Mouse (Mus musculus) kidney, embryonic 14.5 days (tissue): ENCODE results near the gene Rprd1b. TPM values are rescaled to one million over a fixed set of nuclear protein-coding genes. Genes with fewer than 3 reads are reported as not detected.
"Not testable (repeated sequence)": the region's sequence is repeated elsewhere in the genome, so short reads cannot be mapped to it uniquely, and the experiment has no call there.

Experiments used
- ATAC-seq: fragments of 200-750 bp; cut with Nextera tagmentation; 2 replicates; pipeline ENCODE4 v1.8.0; 2017; ENCODE audit warnings: moderate number of reproducible peaks, mild to moderate bottlenecking, moderate TSS enrichment, moderate library complexity; ENCODE audit not compliant: low FRiP score, low TSS enrichment
- H3K27ac ChIP-seq: fragments of 300-500 bp; sonication (generic); 2 replicates; pipeline ENCODE4 v1.5.1; 2014; ENCODE audit warnings: low read depth, mild to moderate bottlenecking, low read length, moderate library complexity, mixed read lengths
- H3K27me3 ChIP-seq: fragments of 300-500 bp; sonication (generic); 2 replicates; pipeline ENCODE4 v1.6.1; 2014; ENCODE audit warnings: mild to moderate bottlenecking, low read length; ENCODE audit not compliant: control insufficient read depth, insufficient read depth
- H3K36me3 ChIP-seq: fragments of 300-500 bp; sonication (generic); 2 replicates; pipeline ENCODE4 v1.6.1; 2014; ENCODE audit warnings: low read length, mixed read lengths; ENCODE audit not compliant: control insufficient read depth, insufficient read depth
- H3K4me1 ChIP-seq: fragments of 300-500 bp; sonication (generic); 2 replicates; pipeline ENCODE4 v1.6.1; 2014; ENCODE audit warnings: low read length, mixed read lengths; ENCODE audit not compliant: control insufficient read depth, insufficient read depth
- H3K4me2 ChIP-seq: fragments of 300-500 bp; sonication (generic); replicated peaks from 2 replicates; pipeline ENCODE4 v1.6.1; 2014; ENCODE audit warnings: low read depth, mild to moderate bottlenecking, low read length
- H3K4me3 ChIP-seq: fragments of 300-500 bp; sonication (generic); 2 replicates; pipeline ENCODE4 v1.5.1; 2014; ENCODE audit warnings: mild to moderate bottlenecking, low read length
- H3K9ac ChIP-seq: fragments of 300-500 bp; sonication (generic); 2 replicates; pipeline ENCODE4 v1.6.1; 2014; ENCODE audit warnings: low read depth, mild to moderate bottlenecking, low read length, moderate library complexity
- H3K9me3 ChIP-seq: fragments of 300-500 bp; sonication (generic); 2 replicates; pipeline ENCODE4 v1.6.1; 2016; ENCODE audit warnings: low read length; ENCODE audit not compliant: control insufficient read depth
- WGBS: fragments of 180-500 bp; shearing (Covaris S2); extraction: QIAGEN DNeasy Blood & Tissue Kit; methylation state at CpG from one replicate; pipeline ENCODE4 v1.1.7; 2014; 5-methylcytosine and 5-hydroxymethylcytosine counted together
- polyA plus RNA-seq: library from polyadenylated mRNA; unstranded; fragments of >200 nt; fragmentation: Nextera tagmentation; extraction: Ambion mirVana; gene quantifications from 2 replicates; pipeline ENCODE4 v1.2.1, GENCODE M21; 2014

The Rprd1b gene
- polyA plus RNA-seq, 1 experiment from 2014 or later = 53.3 TPM

- Histone ChIP-seq H3K4me3 (no peak overlapping the region), H3K4me2 (no peak overlapping the region), H3K9ac (no peak overlapping the region), H3K27ac (no peak overlapping the region), H3K9me3 (no peaks in the 10 kb centered on the region), H3K27me3 (no peaks in the 10 kb centered on the region), H3K36me3 (peaks cover 70% of the 10 kb centered on the region), H3K4me1 (no peaks in the 10 kb centered on the region)
- no peak for ATAC-seq
- WGBS = 100% methylated on average over 1 of the region's 1 CpGs
Observed at GRCm38 (mm10) chr2:158048718-158049117, 20.4 kb downstream of the Rprd1b start.

- H3K4me1 ChIP-seq = no peaks in the 10 kb centered on the region
- H3K4me2 ChIP-seq = no peak overlapping the region
- 95% methylated on average over 8 of the region's 8 CpGs for WGBS
- peaks cover 63% of the 10 kb centered on the region for H3K36me3 ChIP-seq
- ATAC-seq = no peak
- no peaks in the 10 kb centered on the region for H3K9me3 ChIP-seq
- H3K4me3 ChIP-seq = no peak overlapping the region
- no peak overlapping the region for H3K27ac ChIP-seq
- no peak overlapping the region for H3K9ac ChIP-seq
- no peaks in the 10 kb centered on the region for H3K27me3 ChIP-seq
Observed at GRCm38 (mm10) chr2:158050116-158050515, 21.8 kb downstream of the Rprd1b start.

- no peak for ATAC-seq
- H3K9ac ChIP-seq = no peak overlapping the region
- no peaks in the 10 kb centered on the region for H3K4me1 ChIP-seq
- 95% methylated on average over 3 of the region's 3 CpGs for WGBS
- no peaks in the 10 kb centered on the region for H3K9me3 ChIP-seq
- peaks cover 65% of the 10 kb centered on the region for H3K36me3 ChIP-seq
- H3K27ac ChIP-seq = no peak overlapping the region
- no peak overlapping the region for H3K4me3 ChIP-seq
- H3K4me2 ChIP-seq = no peak overlapping the region
- no peaks in the 10 kb centered on the region for H3K27me3 ChIP-seq
Observed at GRCm38 (mm10) chr2:158054596-158054995, 26.3 kb downstream of the Rprd1b start.

GRCm38 (mm10) chr2:158055383-158055782, 27.1 kb downstream of the Rprd1b start:
- 84% methylated on average over 8 of the region's 8 CpGs for WGBS
- ATAC-seq, H3K27me3 ChIP-seq, H3K4me3 ChIP-seq, H3K4me1 ChIP-seq, H3K4me2 ChIP-seq, H3K9ac ChIP-seq, H3K9me3 ChIP-seq, H3K27ac ChIP-seq: not testable (repeated sequence)
- H3K36me3 ChIP-seq = peaks cover 67% of the 10 kb centered on the region

DNA sequence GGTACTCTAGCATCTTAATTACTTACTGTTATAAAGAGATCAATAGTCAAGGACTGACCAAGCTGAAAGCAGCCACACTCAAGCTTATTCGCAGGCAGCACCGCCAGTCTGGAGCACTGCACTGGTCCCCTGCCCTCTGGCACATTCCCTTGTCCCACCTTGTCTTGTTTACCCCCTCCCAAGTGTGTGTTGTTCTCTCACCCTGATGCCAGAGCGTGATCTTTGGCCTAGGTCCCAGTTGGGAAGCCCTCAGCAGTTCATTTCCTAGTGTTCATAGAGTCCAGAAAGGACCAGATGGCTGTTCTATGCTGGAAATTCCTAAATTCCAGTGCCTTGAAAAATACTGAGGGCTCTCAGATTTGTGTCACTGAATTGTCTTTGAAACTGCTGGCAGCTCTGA, 28.7 kb downstream of the Rprd1b start:
- Histone ChIP-seq H3K27ac (no peak overlapping the region), H3K27me3 (no peaks in the 10 kb centered on the region), H3K36me3 (peaks cover 73% of the 10 kb centered on the region), H3K9ac (no peak overlapping the region), H3K9me3 (no peaks in the 10 kb centered on the region), H3K4me3 (no peak overlapping the region), H3K4me2 (no peak overlapping the region), H3K4me1 (no peaks in the 10 kb centered on the region)
- no peak for ATAC-seq
- WGBS = 91% methylated on average over 3 of the region's 3 CpGs

GRCm38 (mm10) chr2:158058534-158058933, 30.2 kb downstream of the Rprd1b start:
- Histone ChIP-seq H3K4me1 (no peaks in the 10 kb centered on the region), H3K27me3 (no peaks in the 10 kb centered on the region), H3K9ac (no peak overlapping the region), H3K27ac (no peak overlapping the region; the same call in 1 of the 2 replicates), H3K4me2 (no peak overlapping the region), H3K36me3 (peaks cover 84% of the 10 kb centered on the region), H3K9me3 (no peaks in the 10 kb centered on the region), H3K4me3 (no peak overlapping the region)
- 89% methylated on average over 10 of the region's 10 CpGs for WGBS
- ATAC-seq = no peak

DNA sequence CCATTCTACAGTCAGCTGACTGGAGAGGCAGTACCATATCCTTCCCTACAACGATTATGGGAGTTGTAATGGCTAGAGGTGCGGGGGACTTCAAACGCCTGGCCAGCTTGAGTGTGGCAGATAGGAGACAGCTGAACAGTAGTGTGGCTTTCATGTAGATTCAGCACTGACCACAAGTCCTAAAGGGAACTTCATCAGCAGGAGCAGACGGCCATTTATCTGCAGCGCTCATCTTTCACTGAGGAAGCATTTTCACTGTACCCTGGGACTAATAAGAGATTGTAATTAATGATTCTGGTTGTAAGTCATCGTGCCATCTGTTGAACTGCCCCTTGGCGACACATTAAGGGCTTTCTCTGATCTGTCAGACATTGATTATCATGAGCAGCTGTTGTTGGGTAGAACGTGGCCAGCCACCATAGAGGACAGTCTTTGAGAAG, 31.4 kb downstream of the Rprd1b start:
- Histone ChIP-seq H3K9ac (no peak overlapping the region), H3K9me3 (no peaks in the 10 kb centered on the region), H3K27me3 (no peaks in the 10 kb centered on the region), H3K27ac (no peak overlapping the region), H3K4me1 (no peaks in the 10 kb centered on the region), H3K36me3 (peaks cover 88% of the 10 kb centered on the region), H3K4me3 (no peak overlapping the region), H3K4me2 (no peak overlapping the region)
- no peak for ATAC-seq
- 74% methylated on average over 8 of the region's 8 CpGs for WGBS

- Histone ChIP-seq H3K9ac (no peak overlapping the region), H3K36me3 (peaks cover 84% of the 10 kb centered on the region), H3K27ac (no peak overlapping the region), H3K4me1 (no peaks in the 10 kb centered on the region), H3K9me3 (no peaks in the 10 kb centered on the region), H3K4me3 (no peak overlapping the region), H3K27me3 (no peaks in the 10 kb centered on the region), H3K4me2 (no peak overlapping the region)
- ATAC-seq = no peak
- 85% methylated on average over 3 of the region's 3 CpGs for whole genome bisulfite sequencing
Observed at GRCm38 (mm10) chr2:158063036-158063435, 34.7 kb downstream of the Rprd1b start.

DNA sequence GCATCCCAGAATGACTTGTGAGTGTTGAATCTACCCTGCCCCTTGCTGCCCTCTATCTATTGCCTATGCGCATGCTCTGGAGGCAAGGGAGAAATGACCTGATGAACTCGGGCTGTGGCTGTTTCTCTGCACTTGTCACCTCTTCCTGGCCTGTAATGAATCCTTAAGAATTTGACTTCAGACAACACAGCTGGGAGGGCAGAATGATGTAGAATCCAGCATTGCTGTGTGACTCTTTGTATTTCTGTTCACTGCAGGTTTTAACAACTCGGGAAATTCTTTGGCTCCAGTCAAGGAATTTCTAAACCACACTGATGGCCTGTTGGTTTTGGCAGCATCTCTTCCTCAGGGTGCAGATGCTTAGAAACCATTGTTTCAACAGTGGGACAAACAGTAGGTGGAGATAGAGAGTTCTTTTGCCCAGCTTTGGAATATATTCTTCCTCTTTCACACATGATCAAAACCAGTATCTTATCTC, 36.3 kb downstream of the Rprd1b start:
- Histone ChIP-seq H3K9ac (no peak overlapping the region), H3K36me3 (peaks cover 73% of the 10 kb centered on the region), H3K27ac (no peak overlapping the region), H3K4me1 (no peaks in the 10 kb centered on the region), H3K27me3 (no peaks in the 10 kb centered on the region), H3K4me3 (no peak overlapping the region), H3K4me2 (no peak overlapping the region), H3K9me3 (no peaks in the 10 kb centered on the region)
- WGBS = 34% methylated on average over 3 of the region's 3 CpGs
- peak; percentile 43; the same call in 1 of the 2 replicates for ATAC-seq
